Mouse (Mus musculus) kidney, adult 2 months (tissue): ENCODE results near the gene Gjc1.

Experiments used
- CTCF ChIP-seq: fragments of 200-500 bp; conservative IDR thresholded peaks from 2 replicates; pipeline ENCODE4 v1.5.1; 2011; ENCODE audit warnings: low read depth, mild to moderate bottlenecking, control low read depth, low read length, moderate library complexity, mixed read lengths; ENCODE audit not compliant: insufficient read depth, insufficient read length
- POLR2A ChIP-seq: fragments of 200-500 bp; IDR thresholded peaks from one replicate; pipeline ENCODE4 v1.6.1; 2011; ENCODE audit warnings: low read depth, low read length, control low read depth

DNA sequence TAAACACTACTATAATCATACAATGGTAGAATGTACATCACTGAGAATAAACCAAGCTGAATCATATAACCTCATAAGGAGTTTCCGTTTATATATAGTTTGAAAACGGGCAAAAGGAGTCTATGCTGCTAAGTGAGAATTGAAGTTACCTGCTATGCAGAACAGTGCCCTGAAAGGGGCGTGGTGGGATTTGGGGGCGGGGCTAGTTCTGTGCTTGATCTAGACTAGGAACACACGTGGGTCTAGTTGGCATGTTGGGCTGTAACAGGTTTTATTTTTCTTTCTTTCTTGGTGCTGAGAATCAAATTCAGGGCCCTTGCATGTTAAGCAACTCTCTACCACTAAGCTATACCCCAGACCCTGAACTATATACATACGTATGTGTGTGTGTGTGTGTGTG, 1.7 kb upstream of the Gjc1 start:
- TF ChIP-seq CTCF (no peak), POLR2A (no peak)
